Mouse (Mus musculus) cerebellum, postnatal 10 days (tissue): ENCODE results near the gene Fhl4.
A peak's percentile ranks its signal among the peaks of the same experiment; 100 is the strongest.

Source experiments
- DNase-seq, 2 experiments: peaks; one replicate each; pipeline ENCODE4 v3.0.0; 2021; ENCODE audit warnings: mixed read lengths in 2 of 2

Gene Fhl4

DNA sequence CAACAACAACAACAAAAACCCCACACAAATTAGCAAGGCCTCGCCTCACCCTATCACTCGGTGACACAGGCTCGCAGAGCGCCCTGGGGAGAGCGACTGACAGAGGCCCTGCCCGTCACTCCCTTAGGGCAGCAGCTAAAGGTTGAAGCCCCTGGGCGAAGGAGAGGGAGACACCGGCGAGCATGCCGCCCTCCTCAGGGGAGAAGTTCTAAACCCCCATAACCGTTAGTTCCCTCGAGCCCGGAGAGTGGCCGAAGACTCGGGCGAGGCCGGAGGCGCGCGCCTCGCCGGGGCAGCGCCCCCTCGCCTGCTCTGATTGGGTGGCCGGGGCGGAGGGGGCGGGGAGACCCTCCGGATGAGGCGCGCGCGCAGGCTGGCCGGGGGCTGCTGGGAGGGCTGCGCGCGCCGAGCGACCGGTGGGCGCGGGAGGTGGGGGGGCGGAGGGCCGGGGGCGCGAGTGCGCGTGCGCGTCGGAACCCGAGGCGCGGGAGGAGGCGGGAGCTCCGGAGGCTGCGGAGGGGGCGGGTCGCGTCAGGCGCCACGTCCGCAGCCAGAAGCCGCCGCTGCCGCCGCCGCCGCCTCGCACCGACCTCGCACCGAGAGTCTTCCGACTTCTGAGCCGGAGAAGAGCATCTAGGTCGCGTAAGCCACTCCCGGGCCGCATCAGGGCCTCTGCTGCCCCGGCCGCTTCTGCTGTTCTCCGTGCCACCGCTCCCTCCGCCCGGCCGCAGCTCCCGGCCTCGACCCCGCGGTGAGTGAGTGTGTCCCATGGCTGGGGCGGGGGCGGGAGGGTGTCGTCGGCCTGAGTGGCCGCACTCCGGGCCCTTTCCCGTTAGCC lies at the start of gene Fhl4, which contains the start of gene Tmem263:
Fhl4 (minus strand) TSS at position 249 of the 838 bp plus-strand sequence.
Tmem263 (plus strand) TSS at position 381 of the 838 bp plus-strand sequence.
- DNase-seq, result peak; percentile 97 to 98

DNA sequence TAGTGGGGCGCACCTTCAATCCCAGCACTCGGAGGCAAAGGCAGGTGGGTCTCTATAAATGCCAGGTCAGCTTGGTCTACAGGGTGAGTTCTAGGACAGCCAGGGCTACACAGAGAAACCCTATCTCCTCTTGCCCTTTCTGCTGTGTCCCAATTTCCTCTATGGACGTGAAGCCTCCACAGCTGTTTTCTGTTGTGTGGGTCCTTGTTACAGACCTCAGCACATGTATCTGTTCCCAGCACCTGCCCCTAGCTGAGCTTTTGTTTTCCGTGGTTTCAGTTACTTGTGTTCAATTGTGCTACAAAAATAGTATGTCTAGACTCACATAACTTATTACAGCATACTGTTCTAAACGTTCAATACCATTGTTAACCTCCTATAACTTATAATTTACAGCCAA lies 46.9 kb upstream of the Fhl4 start:
- no peak for DNase-seq

DNA sequence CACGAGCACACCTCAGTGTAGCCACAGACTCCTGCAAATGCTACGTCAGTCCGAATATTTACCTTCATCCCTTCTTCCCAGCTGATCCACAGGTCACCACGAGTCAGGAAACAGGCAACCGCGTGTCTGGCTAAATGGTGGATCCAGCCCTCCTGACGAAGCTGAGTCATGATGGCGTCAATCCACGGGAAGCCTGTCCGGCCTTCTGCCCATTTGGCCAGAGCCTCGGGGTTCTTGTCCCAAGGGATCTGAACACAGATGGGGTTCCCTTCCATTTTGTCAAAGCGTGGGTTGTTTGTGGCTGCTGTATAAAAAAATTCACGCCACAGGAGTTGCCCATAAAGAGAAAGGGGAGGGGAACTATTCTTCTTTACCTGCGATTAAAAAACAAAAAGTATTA lies 44.0 kb upstream of the Fhl4 start:
- peak in 1 of 2 experiments; percentile 17 for DNase-seq

DNA sequence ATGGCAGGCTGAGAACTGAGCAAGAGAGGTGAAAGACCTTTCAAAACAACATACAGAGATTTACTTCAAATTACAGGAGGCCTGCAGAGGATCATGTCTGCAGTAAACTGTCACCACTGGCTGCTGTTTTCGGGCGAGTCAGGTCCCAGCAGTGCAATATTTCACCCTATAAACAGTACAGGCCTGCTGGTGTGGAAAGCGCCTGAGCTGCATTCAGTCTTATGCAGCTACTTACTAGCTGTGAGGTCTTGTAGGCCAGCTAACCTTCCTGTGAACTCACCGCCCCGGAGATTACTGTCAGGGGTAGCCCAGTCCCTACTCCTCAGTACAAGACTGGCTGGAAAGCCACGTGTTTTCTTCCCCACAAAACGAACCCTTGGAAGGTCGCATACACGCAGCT lies 39.2 kb upstream of the Fhl4 start:
- DNase-seq, result no peak

DNA sequence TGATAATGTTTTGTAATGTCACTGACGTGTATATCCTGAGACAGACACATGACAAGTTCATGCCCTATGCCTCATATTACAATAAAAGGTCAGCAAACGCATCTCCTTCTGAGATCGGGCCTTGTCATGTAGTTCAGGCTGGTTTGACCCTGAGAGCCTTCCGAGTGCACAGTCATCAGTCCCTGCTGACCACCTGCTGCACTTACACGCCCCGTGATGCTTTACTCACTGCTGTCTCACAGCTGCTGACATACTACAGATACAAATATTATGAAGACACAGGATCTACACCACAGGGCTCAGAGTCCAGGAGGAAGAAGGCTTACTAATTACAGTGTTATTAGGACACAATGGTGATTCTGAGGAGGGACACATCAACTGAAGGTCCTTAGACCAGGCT lies 34.3 kb upstream of the Fhl4 start:
- DNase-seq, result no peak

DNA sequence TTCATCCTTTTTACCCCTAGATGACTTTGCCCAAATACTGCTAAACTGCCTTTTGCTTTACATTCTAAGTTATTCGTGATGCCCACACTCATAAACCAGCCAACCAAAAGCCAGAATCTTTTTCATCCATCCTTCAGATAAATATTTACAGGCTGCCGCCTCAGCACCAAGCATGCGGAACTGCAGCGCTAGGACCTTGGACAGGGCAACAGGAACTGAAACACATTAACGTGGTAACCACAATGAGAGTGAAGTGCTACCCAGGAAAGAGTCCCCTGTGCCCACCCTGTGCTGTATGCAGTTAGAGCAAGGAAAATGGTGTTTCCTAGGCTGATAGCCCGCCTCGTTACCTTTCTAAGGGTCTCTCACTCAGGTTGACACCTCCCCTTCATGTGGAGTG lies 26.2 kb upstream of the Fhl4 start:
- DNase-seq, result peak; percentile 10 to 26

DNA sequence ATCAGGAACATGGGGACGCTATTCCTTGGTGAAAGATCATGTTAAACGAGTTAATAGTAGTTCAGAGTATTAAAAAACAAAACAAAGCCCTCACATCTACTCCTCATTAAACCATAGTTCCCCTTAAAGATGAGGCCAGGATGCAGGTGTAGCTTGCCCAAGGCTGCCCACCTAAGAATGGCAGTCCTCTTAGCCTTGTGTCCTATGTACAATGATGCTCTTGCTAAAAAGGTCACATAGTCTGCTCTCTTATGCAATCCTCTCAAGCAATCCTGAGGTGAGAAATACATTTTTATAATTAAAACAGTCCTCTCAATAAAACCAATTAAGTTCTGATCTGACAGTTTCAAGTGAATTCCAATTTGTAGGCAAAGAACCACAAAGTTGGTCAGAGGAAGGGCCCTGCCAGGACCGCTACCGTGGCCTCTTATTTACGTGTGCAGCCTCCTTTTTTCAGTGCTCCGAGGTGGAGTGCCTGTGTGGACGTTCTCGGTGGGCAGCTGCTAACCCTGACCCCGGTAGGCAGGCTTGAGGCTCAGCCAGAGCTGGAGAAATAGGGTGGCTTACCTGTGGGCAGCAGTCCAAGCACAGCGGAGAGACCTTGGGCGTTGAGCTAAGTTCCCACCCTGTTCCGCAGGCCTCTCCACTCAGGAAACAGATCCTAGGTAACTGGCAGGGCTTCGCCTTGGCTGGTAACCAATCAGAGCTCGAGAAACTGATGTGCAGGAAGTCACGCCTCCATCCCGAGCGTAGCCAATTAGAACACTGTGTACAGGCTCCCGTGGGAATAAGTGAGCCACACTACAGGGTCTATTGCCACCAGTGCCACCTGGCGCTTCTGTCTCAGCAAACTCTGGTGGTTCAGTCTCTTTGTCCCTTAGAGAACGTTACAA lies 25.3 kb upstream of the Fhl4 start, which contains the start of gene Mterf2:
Mterf2 (minus strand) TSS at position 633 of the 893 bp plus-strand sequence.
- peak; percentile 98 for DNase-seq

DNA sequence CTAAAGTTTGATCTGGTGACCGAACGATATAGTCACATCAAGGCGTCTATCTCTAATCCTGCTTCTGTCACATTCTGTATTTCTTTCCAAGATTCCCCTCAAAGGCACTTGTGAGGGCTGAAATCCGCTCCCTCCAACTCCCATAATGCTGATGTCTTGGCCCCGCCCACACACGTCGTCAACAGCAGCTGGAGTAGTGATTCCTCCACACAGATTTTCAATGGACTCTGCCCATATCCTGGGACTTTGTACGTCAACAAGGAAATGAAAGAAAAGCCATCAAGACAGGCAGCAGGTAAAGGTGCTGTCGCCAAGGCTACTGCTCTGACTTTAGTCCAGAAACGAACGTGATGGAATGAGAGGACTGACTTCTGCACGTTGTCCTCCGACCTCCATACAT lies 22.9 kb upstream of the Fhl4 start:
- DNase-seq, result no peak

DNA sequence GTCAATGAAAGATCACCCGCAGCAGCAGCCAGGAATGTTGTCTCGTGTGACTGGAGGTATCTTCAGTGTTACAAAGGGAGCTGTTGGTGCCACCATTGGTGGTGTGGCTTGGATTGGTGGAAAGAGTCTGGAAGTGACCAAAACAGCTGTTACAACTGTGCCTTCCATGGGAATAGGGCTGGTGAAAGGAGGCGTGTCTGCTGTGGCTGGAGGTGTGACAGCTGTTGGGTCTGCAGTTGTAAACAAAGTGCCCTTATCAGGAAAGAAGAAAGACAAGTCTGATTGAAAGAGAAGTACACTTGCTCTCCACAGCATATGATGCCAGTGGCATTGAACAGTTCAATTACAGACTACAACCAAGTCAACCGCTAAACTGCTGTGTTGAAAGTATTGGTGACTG lies 12.1 kb upstream of the Fhl4 start:
- no peak for DNase-seq

DNA sequence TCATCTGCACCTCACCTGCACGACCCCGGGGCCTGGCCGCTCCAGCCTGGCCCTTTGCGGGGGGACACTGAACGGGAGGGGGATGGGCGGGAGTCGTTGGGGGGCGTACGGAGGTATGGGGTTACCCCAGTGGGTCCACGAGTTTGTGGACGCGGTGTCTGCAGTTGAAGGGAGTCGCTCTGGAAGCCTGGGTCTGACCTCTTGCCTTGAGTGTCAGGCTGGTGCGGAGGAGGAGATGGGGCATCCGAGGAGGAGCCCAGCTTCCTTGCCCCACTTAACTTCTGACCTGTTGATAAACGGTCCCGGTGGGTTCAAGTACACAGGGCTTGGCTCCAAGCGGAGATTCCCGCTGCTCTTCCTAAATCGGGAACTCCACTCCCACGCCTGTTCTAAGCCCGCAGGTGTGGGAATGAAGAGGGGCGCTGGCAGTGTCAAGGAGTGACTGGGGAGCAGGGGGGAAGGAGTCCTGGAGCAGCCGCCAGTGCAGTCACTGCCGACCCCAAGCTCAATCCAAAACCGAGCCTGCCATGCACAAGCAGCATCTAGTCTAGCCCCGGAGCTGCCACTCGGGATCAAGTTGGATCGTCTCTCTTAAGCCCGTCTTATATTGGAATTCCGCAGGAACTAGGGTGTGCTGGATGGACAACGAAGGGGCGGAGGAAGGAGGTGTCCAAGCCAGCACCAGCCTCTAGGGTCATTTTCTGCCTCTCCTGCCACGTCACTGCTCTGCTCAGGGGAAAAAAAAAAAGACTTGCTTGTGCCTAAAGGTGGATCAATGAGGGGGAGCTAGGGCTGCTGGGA lies 990 bp upstream of the Fhl4 start:
- peak; percentile 32 to 42 for DNase-seq

DNA sequence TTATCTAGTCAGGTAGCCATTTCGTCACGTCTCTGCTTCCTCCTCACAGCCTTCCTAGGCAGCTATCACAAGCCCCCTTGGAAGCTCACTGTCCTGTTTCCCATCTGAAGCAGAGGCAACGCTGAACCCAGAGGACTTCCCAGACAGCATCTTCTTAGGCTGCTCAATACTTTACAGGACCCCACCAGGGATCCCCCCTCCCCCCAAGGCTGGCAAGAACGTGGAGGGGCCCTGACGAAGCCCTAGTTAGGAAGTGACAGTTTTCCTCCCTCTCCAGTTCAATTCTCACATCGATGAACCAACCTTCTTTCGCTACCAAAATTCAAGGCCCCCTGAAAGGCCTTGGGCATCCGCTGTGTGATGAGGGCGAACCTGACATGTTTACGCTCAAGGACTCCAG lies 454 bp downstream of the Fhl4 start:
- peak; percentile 72 to 79 for DNase-seq

DNA sequence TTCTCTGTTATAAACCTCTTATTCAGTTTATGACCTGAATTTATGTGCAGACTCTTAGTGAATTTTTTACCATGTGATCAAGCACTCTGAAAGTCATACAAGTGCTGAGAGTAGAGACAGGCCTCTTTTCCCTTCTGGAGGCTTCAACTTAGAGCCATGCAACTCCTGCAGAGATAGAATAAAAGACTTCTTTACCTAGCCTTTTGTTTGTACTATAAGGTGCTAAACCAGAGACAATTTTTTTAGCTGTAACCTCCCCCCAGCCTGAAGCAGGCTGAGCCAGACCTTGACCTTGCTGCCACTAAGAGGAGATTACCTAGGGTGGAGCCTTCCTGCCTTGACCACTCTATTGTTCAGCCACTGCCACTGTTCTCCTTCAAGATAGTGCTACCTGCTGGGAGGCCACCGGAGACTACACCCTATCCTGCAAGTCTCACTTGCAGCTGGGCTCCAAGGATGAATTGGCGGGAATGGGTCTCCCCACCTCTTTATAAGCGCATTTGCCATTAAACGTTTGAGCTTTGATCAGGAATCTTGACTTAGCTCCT lies 30.6 kb downstream of the Fhl4 start:
- DNase-seq, result no peak

DNA sequence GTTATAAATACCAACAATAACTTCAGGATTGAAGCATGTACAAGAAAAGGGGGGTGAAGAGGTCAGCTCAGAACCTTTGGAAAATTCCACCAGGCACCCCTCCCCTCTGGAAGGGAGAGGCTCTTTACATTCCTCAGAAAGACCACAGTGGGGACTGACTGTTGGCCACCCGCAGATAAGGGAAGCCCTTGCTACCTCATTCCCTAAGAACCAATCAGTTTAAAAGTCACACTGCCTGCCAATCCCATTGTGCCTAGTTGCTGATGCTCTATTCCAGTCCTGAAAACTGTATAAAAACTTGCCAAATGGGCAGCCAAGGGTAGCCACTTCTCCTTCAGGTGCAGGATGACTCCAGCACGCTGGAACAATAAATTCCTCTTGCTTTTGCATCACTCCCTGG lies 47.4 kb downstream of the Fhl4 start:
- DNase-seq, result no peak

DNA sequence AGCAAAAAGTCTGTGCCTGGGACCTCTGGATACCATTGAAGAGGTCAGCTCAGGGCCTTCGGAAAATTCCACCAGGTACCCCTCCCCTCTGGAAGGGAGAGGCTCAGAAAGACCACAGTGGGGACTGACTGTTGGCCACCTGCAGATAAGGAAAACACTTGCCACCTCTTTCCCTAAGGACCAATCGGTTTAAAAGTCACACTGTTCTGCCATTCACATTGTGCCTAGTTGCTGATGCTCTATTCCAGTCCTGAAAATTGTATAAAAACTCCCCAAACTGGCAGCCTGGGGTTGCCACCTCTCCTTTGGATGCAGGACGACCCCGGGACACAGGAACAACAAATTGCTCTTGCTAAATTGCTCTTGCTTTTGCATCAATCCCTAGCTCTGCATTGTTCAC lies 49.8 kb downstream of the Fhl4 start:
- no peak for DNase-seq

DNA sequence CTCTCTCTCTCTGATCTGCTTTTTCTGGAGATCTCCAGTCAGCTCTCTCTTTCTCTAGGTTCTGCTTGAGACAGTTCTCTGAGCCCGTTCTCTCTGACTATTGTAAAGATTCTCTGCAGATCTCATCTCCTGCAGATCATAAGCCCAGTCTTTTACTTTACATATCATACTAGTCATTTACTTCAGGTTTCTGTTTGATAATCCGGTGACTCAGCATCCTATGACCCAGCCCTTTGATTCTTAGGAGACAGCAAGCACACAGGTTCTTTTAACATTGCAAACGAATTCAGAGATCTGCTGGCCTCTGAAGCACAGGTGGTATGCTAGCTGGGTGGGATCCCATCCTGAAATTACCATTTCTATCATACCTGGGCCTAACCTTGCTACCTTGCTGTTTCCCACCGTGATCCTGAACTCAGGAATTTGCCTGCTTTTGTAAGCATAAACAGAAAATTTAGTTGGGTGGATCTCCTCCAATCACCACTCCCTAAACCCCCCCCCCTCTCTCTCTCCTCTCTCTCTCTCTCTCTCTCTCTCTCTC lies 51.6 kb downstream of the Fhl4 start:
- no peak for DNase-seq

DNA sequence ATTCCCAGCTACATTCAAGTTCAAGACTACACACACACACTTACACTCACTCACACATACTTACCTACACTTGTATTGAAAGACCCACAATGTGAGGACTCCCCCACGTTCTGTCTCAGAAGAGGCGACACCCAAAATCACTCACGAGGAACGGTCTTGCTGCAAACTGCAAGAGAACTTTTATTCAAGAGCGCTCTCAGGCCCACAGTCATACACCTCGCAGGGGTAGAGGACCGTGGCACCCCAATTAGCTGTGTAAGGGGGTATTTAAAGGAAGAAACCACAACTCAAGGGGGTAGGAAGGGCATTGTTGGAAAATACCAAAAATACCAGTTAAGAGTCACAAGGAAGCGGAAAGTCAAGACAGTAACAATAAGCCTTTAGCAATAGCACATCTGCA lies 54.3 kb downstream of the Fhl4 start:
- DNase-seq, result no peak

DNA sequence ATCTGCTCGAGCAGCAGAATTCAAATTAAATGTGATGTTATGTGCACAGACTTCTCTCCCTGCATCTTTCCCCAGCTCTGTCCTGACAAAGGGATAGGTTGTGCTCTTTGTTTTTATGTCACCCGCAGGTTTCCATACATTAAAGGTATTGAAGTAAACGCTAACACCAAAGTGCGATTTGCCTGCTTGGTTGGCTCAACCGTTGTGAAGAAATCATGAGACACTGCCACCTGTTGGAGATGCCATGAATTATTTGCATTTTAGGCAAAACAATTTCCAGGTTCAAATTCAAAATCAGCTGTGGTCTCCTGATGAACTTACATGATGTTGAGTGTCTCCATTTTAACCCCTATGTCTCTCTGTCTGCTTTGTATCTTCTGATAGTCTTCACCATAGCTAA lies 55.7 kb downstream of the Fhl4 start:
- peak; percentile 59 to 72 for DNase-seq
